Mouse (Mus musculus): ENCODE measurements at regions not wholly inside any gene's neighbourhood (a gene's known extent, or its start where the extent isn't known, plus 50 kb on each side); places are given as distances from the start of the nearest gene placed in this dataset.

- Histone ChIP-seq H3K9ac (replicated peaks; ENCODE audit: low read length, poor library complexity, severe bottlenecking) (no peak overlapping the region), H3K27me3 (ENCODE audit: insufficient read depth, low read length) (no peaks in the 10 kb centered on the region), H3K4me1 (ENCODE audit: insufficient read depth, low read length) (no peaks in the 10 kb centered on the region), H3K36me3 (ENCODE audit: insufficient read depth, low read length) (no peaks in the 10 kb centered on the region), H3K27ac (ENCODE audit: low read depth, low read length) (no peak overlapping the region), H3K4me3 (ENCODE audit: low read depth, low read length) (no peak overlapping the region), H3K4me2 (ENCODE audit: low read depth, low read length, poor library complexity, severe bottlenecking) (no peak overlapping the region), H3K9me3 (ENCODE audit: low read length) (no peaks in the 10 kb centered on the region)
- TF ChIP-seq CTCF (IDR thresholded peaks at IDR 0.05), result no peak
- ATAC-seq (ENCODE audit: low FRiP score), result no peak
- WGBS, result 78% methylated on average over 6 of the region's 6 CpGs
- DNase-seq (ENCODE audit: low spot score), result no peak
Observed at GRCm38 (mm10) chr17:47184148-47184547, 173.8 kb upstream of the Ubr2 start.

DNA sequence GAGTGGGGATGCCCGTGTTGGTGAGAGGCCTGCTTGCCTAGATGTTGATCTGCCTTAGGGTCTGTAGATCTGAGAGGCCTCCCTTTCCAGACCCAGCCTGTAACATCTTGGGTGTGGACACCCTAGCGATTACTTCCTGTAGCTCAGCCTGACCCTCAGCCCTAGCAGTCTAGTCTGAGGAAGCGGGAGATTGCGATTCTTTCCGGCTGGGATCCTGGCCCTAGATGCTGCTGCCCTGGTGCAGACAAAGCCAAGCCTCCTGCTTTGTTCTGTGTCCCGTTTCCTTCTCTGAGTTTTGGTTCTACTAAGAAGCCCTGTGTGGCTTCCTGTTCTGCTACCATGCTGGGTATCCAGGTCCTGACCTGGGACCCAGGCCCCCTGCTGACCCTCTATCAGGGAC is 171.8 kb upstream of the Ubr2 start:
- DNase-seq (ENCODE audit: low spot score) (no peak), ATAC-seq (ENCODE audit: low FRiP score) (no peak)
- Histone ChIP-seq H3K4me3 (ENCODE audit: low read depth, low read length) (no peak overlapping the region), H3K27me3 (ENCODE audit: insufficient read depth, low read length) (no peaks in the 10 kb centered on the region), H3K9ac (replicated peaks; ENCODE audit: low read length, poor library complexity, severe bottlenecking) (0 out of 2 replicates have a peak overlapping the region, but pooled peaks have one; percentile 1), H3K27ac (ENCODE audit: low read depth, low read length) (0 out of 2 replicates have a peak overlapping the region, but pooled peaks have one; percentile 0), H3K4me1 (ENCODE audit: insufficient read depth, low read length) (peaks cover 4% of the 10 kb centered on the region), H3K36me3 (ENCODE audit: insufficient read depth, low read length) (no peaks in the 10 kb centered on the region), H3K9me3 (ENCODE audit: low read length) (no peaks in the 10 kb centered on the region), H3K4me2 (ENCODE audit: low read depth, low read length, poor library complexity, severe bottlenecking) (no peak overlapping the region)
- 62% methylated on average over 6 of the region's 6 CpGs for WGBS
- TF ChIP-seq CTCF (IDR thresholded peaks at IDR 0.05), result no peak

GRCm38 (mm10) chr17:47179410-47179809 is 169.1 kb upstream of the Ubr2 start:
- no peak overlapping the region for H3K27ac ChIP-seq (ENCODE audit: low read depth, low read length)
- WGBS, result 79% methylated on average over 5 of the region's 5 CpGs

GRCm38 (mm10) chr17:47178705-47179104 is 168.3 kb upstream of the Ubr2 start:
- Histone ChIP-seq H3K4me1 (ENCODE audit: insufficient read depth, low read length) (peaks cover 4% of the 10 kb centered on the region), H3K9me3 (ENCODE audit: low read length) (no peaks in the 10 kb centered on the region), H3K27me3 (ENCODE audit: insufficient read depth, low read length) (no peaks in the 10 kb centered on the region), H3K9ac (replicated peaks; ENCODE audit: low read length, poor library complexity, severe bottlenecking) (no peak overlapping the region), H3K36me3 (ENCODE audit: insufficient read depth, low read length) (no peaks in the 10 kb centered on the region), H3K27ac (ENCODE audit: low read depth, low read length) (no peak overlapping the region; the same call in 1 of the 2 replicates), H3K4me3 (ENCODE audit: low read depth, low read length) (no peak overlapping the region), H3K4me2 (ENCODE audit: low read depth, low read length, poor library complexity, severe bottlenecking) (no peak overlapping the region)
- no peak for DNase-seq (ENCODE audit: low spot score)
- 69% methylated on average over 5 of the region's 5 CpGs for WGBS
- no peak for TF ChIP-seq CTCF (IDR thresholded peaks at IDR 0.05)
- no peak for ATAC-seq (ENCODE audit: low FRiP score)

More at GRCm38 (mm10) chr17:47179410-47179809, 169.1 kb upstream of the Ubr2 start:
- Histone ChIP-seq H3K9me3 (ENCODE audit: low read length) (no peaks in the 10 kb centered on the region), H3K4me1 (ENCODE audit: insufficient read depth, low read length) (peaks cover 4% of the 10 kb centered on the region), H3K4me3 (ENCODE audit: low read depth, low read length) (no peak overlapping the region), H3K36me3 (ENCODE audit: insufficient read depth, low read length) (no peaks in the 10 kb centered on the region), H3K9ac (replicated peaks; ENCODE audit: low read length, poor library complexity, severe bottlenecking) (no peak overlapping the region), H3K27me3 (ENCODE audit: insufficient read depth, low read length) (no peaks in the 10 kb centered on the region), H3K4me2 (ENCODE audit: low read depth, low read length, poor library complexity, severe bottlenecking) (no peak overlapping the region)
- ATAC-seq (ENCODE audit: low FRiP score), result no peak
- TF ChIP-seq CTCF (IDR thresholded peaks at IDR 0.05), result no peak
- DNase-seq (ENCODE audit: low spot score), result no peak

- 72% methylated on average over 8 of the region's 8 CpGs for WGBS
- no peak for TF ChIP-seq CTCF (IDR thresholded peaks at IDR 0.05)
- Histone ChIP-seq H3K4me2 (ENCODE audit: low read depth, low read length, poor library complexity, severe bottlenecking) (peak overlapping the region; percentile 4; the same call in 1 of the 2 replicates), H3K9me3 (ENCODE audit: low read length) (no peaks in the 10 kb centered on the region), H3K36me3 (ENCODE audit: insufficient read depth, low read length) (no peaks in the 10 kb centered on the region), H3K9ac (replicated peaks; ENCODE audit: low read length, poor library complexity, severe bottlenecking) (no peak overlapping the region), H3K4me3 (ENCODE audit: low read depth, low read length) (no peak overlapping the region), H3K27me3 (ENCODE audit: insufficient read depth, low read length) (no peaks in the 10 kb centered on the region), H3K4me1 (ENCODE audit: insufficient read depth, low read length) (peaks cover 4% of the 10 kb centered on the region), H3K27ac (ENCODE audit: low read depth, low read length) (peak overlapping the region; percentile 26; the same call in 1 of the 2 replicates)
- ATAC-seq (ENCODE audit: low FRiP score) (no peak), DNase-seq (ENCODE audit: low spot score) (peak; percentile 57)
Observed at GRCm38 (mm10) chr17:47177671-47178246, 167.4 kb upstream of the Ubr2 start.

- WGBS, result 48% methylated on average over 5 of the region's 5 CpGs
- Histone ChIP-seq H3K4me1 (ENCODE audit: insufficient read depth, low read length) (peaks cover 4% of the 10 kb centered on the region), H3K36me3 (ENCODE audit: insufficient read depth, low read length) (no peaks in the 10 kb centered on the region), H3K27me3 (ENCODE audit: insufficient read depth, low read length) (no peaks in the 10 kb centered on the region), H3K9ac (replicated peaks; ENCODE audit: low read length, poor library complexity, severe bottlenecking) (no peak overlapping the region), H3K27ac (ENCODE audit: low read depth, low read length) (no peak overlapping the region), H3K4me2 (ENCODE audit: low read depth, low read length, poor library complexity, severe bottlenecking) (no peak overlapping the region), H3K9me3 (ENCODE audit: low read length) (no peaks in the 10 kb centered on the region), H3K4me3 (ENCODE audit: low read depth, low read length) (no peak overlapping the region)
- no peak for TF ChIP-seq CTCF (IDR thresholded peaks at IDR 0.05)
- DNase-seq (ENCODE audit: low spot score) (no peak), ATAC-seq (ENCODE audit: low FRiP score) (no peak)
Observed at GRCm38 (mm10) chr17:47176328-47176727, 166.0 kb upstream of the Ubr2 start.
